Mouse (Mus musculus) ES-E14 (cell line): ENCODE measurements around the gene Hagh.

Source experiments
- HCFC1 ChIP-seq: IDR thresholded peaks from 2 replicates; pipeline ENCODE4 v1.6.1; 2012; ENCODE audit warnings: low read length, inconsistent platforms, borderline replicate concordance; ENCODE audit not compliant: insufficient read depth
- ZNF384 ChIP-seq: IDR thresholded peaks from 2 replicates; pipeline ENCODE4 v1.6.1; 2012; ENCODE audit warnings: low read depth, low read length, inconsistent platforms

GRCm38 (mm10) chr17:24796969-24797368, 43.0 kb upstream of the Hagh start:
- TF ChIP-seq HCFC1, result no peak
- no peak for TF ChIP-seq ZNF384
